Mouse (Mus musculus) right cerebral cortex, postnatal 14 days (tissue): ENCODE results near the gene Nemp1.

Experiments
- DNase-seq: peaks from one replicate; pipeline ENCODE4 v3.0.0; 2022

The Nemp1 gene

GRCm38 (mm10) chr10:127674794-127675522 lies 8.3 kb downstream of the Nemp1 start:
- DNase-seq = peak; percentile 88

DNA sequence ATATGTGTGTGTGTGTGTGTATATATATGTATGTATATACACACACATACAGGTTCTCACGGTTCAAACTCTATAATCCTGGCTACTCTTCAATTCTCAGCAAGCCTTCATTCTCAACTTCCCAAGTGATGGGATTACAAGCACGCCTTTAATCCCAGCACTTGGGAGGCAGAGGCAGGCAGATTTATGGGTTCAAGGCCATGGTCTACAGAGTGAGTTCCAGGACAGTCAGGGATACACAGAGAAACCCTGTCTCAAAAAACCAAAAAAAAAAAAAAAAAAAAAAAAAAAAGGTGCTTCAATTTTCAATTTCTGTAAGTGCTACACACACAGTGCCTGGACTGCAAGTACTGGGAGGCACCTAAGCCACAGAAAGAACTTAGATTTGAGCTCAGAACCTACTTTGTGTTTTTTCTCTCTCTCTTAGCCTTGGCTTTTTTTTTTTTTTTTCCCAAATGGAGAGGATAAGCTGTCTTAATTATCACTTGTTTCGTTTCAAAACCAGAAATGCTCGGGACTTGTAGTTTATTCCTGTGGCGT lies 9.2 kb downstream of the Nemp1 start:
- DNase-seq = no peak

DNA sequence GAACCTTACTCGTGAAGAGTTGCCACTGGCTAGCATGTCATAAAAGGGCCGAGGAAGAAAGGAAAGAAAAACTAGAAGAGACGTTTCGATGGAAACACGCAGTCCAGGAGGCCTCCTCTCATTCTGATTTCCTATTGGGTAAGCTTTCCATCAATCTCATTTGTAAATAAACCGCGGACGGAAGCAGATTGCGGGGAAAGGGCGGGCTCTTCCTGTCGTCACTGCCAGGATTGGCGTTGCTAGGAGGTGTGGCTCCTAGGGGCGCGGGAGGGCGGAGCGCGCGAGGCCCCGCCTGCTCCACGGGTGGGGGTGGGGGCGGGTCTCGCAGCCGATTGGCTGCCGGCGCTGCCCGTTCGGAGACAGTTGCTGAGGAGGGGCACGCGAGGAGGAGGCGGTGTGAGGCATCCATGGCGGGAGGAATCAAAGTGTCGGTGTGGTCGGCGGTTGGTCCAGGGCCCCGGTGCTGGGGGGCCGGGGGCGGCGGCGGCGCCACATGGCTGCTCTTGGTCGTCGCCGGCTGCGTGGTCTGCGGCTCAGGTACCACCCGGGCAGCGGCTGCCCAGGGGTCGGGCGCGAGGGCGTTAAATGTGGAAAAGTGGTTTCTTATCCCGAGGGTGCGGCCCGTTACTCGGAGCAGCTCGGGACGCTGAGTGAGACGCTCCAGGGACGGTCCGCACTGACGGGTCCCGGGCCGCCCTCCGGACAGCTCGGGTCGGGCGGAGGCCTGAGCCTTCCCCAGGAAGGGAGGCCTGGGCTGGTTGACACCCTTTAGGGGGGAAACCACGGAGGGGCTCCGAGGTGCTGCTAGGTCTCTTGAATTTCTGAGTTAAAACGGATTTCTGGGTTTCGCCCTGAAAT lies 10.2 kb downstream of the Nemp1 start:
- peak; percentile 92 for DNase-seq

GRCm38 (mm10) chr10:127677591-127678336 lies 11.1 kb downstream of the Nemp1 start:
- peak; percentile 58 for DNase-seq

- no peak for DNase-seq
Measured at GRCm38 (mm10) chr10:127679208-127679607, 12.5 kb downstream of the Nemp1 start.

DNA sequence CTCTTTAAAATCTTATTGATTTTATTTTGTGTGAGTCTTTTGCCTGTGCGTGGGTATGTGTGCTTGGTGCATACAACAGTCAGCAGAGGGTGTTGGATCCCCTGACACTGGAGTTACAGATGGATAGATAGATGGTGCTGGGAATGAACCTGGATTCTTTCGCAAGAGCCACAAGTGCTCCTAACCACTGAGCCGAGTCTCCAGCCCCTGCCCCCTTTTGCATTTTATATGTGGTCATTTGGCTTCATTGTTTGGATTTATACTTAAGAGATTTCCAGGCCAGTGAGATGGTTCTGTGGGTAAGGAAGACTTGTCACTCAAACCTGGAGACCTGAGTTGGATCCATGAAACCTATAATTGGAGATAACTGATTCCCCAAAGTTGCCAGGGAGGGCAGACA lies 13.2 kb downstream of the Nemp1 start:
- DNase-seq = no peak

GRCm38 (mm10) chr10:127682886-127683285 lies 16.2 kb downstream of the Nemp1 start:
- DNase-seq = no peak

DNA sequence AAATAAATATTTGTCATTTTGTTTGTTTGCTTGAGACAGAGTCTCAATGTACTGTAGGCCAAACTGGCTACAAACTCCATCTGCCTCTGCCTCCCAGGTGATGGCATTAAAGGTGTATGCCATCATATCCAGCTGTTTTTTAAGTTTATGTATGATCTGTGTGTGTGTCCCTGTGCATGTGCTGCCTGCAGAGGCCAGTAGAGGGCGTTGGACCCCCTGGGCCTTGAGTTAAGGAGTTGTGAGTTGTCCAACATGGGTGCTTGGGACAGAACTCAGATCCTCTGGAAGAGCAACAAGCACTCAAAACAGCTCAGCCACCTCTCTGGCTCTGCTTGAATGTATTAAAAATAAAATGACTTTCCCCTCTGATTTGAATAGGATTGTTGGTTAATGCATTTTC lies 24.4 kb downstream of the Nemp1 start:
- no peak for DNase-seq

DNA sequence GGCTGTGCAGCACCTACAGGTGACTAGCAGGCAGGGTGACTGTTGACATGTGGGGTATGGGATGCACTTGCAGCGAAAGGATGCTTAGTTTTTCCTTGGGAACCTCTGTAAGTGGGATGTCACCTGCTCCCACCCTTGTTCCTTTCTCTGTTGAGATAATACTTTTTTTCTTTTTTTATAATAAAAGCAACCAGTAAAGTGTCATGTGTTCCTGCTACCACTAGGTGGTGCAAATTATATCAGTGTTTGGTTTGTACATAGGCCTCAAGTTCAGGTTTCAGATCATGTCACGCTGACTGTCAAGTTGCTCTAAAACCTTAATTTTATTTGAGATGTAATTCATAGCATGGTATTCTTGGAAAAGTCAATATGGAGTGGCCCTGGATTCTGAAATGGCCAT lies 27.9 kb downstream of the Nemp1 start:
- DNase-seq = no peak

DNA sequence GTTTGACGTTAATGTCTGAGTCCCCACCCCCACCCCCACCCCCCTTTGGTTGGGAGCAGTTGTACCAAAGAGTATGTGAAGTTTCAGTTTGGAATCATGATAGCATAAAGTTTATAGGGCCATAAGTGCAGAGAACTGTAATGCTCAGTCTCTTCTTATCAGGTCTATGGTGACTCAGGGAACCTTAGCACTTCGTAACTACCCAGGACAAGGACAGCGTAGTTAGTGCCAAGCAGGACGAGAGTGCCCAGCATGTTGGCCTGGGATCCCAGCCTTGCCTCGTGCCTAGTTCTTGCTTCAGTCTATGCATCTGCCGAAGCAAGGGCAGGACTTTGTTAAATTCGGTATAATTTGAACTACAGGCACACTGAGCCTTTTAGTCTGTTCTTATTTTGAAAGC lies 29.1 kb downstream of the Nemp1 start:
- no peak for DNase-seq

GRCm38 (mm10) chr10:127698966-127699365 lies 32.3 kb downstream of the Nemp1 start:
- DNase-seq = no peak

DNA sequence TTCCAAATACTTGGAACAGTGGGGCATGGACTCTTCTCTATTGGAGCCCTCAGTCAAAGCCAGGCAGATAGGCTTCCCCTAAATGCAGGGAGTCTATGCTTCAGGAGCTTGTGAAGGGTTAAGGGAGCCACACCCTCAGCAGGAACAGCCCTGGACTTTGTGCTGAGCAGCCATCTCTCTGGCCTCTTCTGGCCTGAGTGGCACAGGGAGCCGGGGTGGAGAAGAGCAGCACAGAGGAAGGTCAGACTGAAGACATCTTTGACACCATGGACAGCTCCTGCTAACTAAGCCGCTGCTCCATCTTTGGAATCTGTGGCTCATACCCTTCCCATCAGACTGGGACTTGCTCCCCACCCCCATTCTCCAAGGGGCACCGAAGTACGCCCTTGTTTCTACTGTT lies 36.6 kb downstream of the Nemp1 start:
- no peak for DNase-seq

DNA sequence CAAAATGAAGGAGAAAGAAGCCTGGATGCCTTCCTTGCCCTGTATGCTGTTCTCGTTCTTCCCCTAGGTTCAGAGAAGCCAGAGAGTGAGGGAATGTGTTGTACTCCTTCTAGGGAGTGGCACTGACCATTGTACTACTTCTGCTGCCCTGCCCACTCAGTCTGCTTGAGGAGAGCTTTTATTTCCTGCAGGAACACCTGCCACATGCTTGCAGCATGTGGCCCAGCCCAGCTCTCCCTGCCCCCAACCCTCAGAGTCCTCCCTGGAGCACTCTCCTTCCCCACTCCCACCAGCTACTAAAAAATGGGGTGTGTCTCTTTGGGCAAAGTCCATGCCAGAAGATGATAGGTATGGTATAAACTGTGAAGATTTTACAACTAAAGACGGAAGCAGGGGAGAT lies 37.6 kb downstream of the Nemp1 start:
- no peak for DNase-seq

DNA sequence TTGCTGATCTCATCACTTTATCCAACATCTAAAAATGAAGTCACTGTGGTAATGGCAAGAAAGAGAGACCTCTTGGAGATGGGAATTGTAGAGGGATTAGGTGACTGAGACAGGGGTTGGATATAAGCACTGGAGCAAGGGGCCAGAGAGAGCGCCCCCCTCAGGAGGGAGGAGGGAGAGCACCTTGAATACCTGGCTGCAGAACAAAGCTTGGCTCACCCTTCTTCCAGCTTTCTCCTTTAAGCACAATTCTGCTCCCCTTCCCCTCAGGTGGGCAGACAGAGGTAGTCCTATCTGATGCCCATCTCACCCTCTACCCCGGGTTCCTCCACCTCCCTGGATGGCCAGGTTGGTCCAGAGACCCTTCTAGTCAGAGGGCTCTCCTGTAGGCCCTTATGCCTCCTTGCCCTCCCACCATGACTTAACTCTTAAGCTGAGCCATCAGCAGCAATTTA lies 38.1 kb downstream of the Nemp1 start, which contains the start of gene Myo1a:
Gene Myo1a, plus strand, starts transcription at position 405 of the 455 bp plus-strand sequence.
- DNase-seq = no peak

GRCm38 (mm10) chr10:127705783-127706182 lies 39.1 kb downstream of the Nemp1 start:
- DNase-seq = no peak

DNA sequence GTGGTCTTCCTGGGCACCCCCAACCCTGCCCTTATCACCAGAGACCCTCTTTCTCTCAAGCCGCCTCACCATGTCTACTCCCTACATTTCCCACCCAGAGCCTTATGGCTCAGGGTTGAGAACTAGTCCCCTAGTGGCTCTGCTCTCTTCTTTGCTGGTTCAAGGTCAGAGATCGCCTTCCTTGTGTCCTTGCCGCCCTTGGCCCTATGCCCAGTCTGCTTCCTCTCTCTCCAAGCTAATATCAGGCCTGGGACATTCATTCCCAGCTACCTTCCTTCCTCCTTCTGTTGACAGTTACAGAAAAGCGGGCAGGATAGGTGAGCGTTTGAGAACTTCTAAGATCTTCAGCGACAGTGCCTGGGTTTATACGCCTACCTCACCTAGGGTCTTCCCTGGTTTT lies 41.0 kb downstream of the Nemp1 start:
- DNase-seq = no peak

DNA sequence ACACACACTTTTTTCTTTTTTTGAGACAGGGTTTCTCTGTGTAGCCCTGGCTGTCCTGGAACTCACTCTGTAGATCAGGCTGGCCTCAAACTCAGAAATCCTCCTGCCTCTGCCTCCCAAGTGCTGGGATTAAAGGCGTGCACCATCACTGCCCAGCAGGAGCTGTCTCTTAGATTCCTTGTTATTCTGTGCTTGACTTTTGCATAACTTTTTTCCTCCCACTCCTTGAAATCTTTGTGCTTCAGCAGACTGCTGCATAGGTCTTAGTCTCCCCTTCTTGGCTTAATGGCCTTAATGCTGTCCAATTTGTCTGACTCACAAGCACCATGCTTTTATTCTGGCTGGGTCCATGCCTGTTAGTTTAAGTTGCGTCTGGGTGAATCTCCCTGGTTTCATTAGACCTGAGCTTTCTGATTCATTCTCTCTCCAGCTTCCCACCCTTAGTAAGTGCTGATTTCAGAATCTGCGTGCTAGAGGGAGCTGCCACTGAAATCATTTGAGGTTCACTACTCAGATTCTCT lies 42.2 kb downstream of the Nemp1 start:
- no peak for DNase-seq

- no peak for DNase-seq
Measured at GRCm38 (mm10) chr10:127710331-127710730, 43.6 kb downstream of the Nemp1 start.

- no peak for DNase-seq
Measured at GRCm38 (mm10) chr10:127712736-127713135, 46.0 kb downstream of the Nemp1 start.

DNA sequence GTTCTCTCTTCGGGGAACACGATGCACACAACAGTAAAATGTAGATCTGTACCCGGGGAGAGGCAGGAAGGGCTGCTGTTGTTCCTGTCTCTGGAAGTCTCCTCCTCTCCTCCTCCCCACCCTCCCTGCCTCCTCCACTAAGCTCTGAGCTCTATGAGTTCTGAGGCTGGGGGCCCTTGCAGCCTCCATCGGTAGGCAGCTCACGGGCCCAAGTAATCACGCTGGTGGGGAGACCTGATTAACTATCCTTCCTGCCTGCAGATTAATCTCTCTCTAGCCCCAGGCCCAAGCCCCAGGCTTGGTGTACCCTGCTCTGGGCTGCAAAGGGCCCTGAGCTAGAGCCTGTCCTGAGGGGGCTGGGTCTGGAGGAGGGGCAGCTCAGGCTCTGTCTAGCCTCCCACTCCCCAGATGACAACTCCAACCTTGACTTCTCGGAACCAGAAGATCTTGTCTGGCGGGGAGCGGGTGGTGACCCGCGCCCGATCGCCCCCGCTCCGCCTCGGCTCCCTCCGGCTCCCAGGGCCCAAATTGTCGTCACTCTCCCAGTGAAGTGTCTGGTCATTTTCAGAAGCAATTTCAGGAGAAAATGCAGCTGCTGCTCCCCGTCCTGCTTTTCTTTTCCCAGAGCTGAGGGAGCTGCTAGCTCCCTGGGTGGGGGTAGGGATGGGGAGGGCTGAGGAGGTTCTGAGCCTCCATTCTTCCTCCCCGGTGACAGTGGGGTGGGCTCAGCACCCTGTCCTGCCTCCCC lies 55.1 kb downstream of the Nemp1 start:
- DNase-seq = no peak

DNA sequence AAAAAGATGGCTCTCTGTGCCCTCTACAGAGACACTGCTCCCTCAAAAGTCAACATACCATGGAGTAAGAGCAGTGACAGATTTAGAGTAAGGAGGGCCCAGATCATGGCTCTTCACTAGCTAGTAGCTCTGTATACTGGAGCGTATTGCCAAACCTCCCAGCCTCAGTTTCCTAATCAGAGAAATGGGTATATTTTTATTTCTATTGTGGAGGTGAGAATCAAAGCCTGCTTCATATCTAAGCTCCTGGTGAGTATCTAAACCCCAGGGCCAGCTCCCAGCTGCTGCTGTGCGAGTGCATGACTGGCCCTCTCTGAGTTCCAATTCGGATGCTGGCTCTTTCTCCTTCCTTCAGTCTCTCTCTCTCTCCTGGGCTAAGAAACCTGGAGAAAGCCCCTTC lies 57.5 kb downstream of the Nemp1 start, which contains the start of gene Tac2:
Gene Tac2, plus strand, starts transcription at position 301 of the 400 bp plus-strand sequence.
- DNase-seq = no peak

DNA sequence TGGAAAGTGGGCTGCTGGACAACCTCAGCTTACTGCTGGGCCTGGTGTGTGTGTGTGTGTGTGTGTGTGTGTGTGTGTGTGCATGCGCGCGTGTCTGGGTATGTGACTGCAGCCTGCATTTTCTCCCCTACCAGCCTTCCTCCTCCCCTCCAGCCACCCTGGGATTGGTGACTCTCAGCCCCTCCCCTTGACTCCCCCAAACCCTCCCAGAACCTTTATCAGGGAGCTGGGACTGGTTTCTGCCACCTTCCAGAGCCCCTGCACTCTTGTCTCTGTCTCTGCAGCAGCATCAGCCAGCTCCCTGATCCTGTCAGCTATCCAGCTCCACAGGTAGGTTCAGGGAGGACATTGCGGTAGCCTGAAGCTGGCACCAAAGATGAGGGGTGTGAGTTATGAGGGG lies 58.4 kb downstream of the Nemp1 start:
- no peak for DNase-seq
